Mouse (Mus musculus) kidney, embryonic 14.5 days (tissue): ENCODE measurements around the gene Arhgef19. TPM values are rescaled to one million over a fixed set of nuclear protein-coding genes. Genes with fewer than 3 reads are reported as not detected.

Experiments used
- ATAC-seq: fragments of 200-750 bp; cut with Nextera tagmentation; 2 replicates; pipeline ENCODE4 v1.8.0; 2017; ENCODE audit warnings: moderate number of reproducible peaks, mild to moderate bottlenecking, moderate TSS enrichment, moderate library complexity; ENCODE audit not compliant: low FRiP score, low TSS enrichment
- H3K27ac ChIP-seq: fragments of 300-500 bp; sonication (generic); 2 replicates; pipeline ENCODE4 v1.5.1; 2014; ENCODE audit warnings: low read depth, mild to moderate bottlenecking, low read length, moderate library complexity, mixed read lengths
- H3K27me3 ChIP-seq: fragments of 300-500 bp; sonication (generic); 2 replicates; pipeline ENCODE4 v1.6.1; 2014; ENCODE audit warnings: mild to moderate bottlenecking, low read length; ENCODE audit not compliant: control insufficient read depth, insufficient read depth
- H3K36me3 ChIP-seq: fragments of 300-500 bp; sonication (generic); 2 replicates; pipeline ENCODE4 v1.6.1; 2014; ENCODE audit warnings: low read length, mixed read lengths; ENCODE audit not compliant: control insufficient read depth, insufficient read depth
- H3K4me1 ChIP-seq: fragments of 300-500 bp; sonication (generic); 2 replicates; pipeline ENCODE4 v1.6.1; 2014; ENCODE audit warnings: low read length, mixed read lengths; ENCODE audit not compliant: control insufficient read depth, insufficient read depth
- H3K4me2 ChIP-seq: fragments of 300-500 bp; sonication (generic); replicated peaks from 2 replicates; pipeline ENCODE4 v1.6.1; 2014; ENCODE audit warnings: low read depth, mild to moderate bottlenecking, low read length
- H3K4me3 ChIP-seq: fragments of 300-500 bp; sonication (generic); 2 replicates; pipeline ENCODE4 v1.5.1; 2014; ENCODE audit warnings: mild to moderate bottlenecking, low read length
- H3K9ac ChIP-seq: fragments of 300-500 bp; sonication (generic); 2 replicates; pipeline ENCODE4 v1.6.1; 2014; ENCODE audit warnings: low read depth, mild to moderate bottlenecking, low read length, moderate library complexity
- H3K9me3 ChIP-seq: fragments of 300-500 bp; sonication (generic); 2 replicates; pipeline ENCODE4 v1.6.1; 2016; ENCODE audit warnings: low read length; ENCODE audit not compliant: control insufficient read depth
- WGBS: fragments of 180-500 bp; shearing (Covaris S2); extraction: QIAGEN DNeasy Blood & Tissue Kit; methylation state at CpG from one replicate; pipeline ENCODE4 v1.1.7; 2014; 5-methylcytosine and 5-hydroxymethylcytosine counted together
- polyA plus RNA-seq: library from polyadenylated mRNA; unstranded; fragments of >200 nt; fragmentation: Nextera tagmentation; extraction: Ambion mirVana; gene quantifications from 2 replicates; pipeline ENCODE4 v1.2.1, GENCODE M21; 2014

Gene Arhgef19
- polyA plus RNA-seq, 1 experiment from 2014 or later: 7.4 TPM

DNA sequence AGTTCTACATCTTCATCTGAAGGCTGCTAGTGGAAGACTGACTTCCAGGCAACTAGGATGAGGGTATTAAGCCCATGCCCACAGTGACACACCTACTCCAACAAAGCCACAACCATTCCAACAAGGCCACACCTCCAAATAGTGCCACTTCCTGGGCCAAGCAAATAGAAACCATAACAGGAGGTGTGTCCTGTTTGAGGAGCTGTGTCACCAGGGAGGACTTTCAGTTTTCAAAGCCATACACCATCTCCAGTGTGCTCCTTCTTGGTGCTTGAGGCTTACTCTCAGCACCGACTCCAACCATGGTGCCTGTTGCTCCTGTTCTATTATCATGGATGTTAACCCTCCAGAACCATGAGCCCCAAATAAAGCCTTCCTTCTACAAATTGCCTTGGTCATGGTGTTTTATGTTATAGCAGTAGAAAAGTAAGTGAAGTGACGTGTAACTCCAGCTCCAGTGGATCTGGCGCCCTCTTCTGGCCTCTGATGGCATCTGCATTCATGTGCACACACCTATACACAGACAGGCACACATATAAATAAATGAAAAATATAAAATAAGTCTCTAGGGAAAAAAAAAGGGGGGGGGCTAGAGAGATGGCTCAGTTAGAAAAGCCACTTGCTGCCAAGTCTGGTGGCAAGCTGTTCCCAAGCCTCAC, 26.8 kb downstream of the Arhgef19 start:
- H3K27me3 ChIP-seq: no peaks in the 10 kb centered on the region
- no peak for ATAC-seq
- peaks cover 4% of the 10 kb centered on the region; the same call in 1 of the 2 replicates for H3K9me3 ChIP-seq
- no peaks in the 10 kb centered on the region for H3K4me1 ChIP-seq
- WGBS: 89% methylated on average over 3 of the region's 3 CpGs
- no peaks in the 10 kb centered on the region for H3K36me3 ChIP-seq
- H3K9ac ChIP-seq: no peak overlapping the region
- H3K27ac ChIP-seq: no peak overlapping the region
- H3K4me2 ChIP-seq: no peak overlapping the region
- no peak overlapping the region for H3K4me3 ChIP-seq

DNA sequence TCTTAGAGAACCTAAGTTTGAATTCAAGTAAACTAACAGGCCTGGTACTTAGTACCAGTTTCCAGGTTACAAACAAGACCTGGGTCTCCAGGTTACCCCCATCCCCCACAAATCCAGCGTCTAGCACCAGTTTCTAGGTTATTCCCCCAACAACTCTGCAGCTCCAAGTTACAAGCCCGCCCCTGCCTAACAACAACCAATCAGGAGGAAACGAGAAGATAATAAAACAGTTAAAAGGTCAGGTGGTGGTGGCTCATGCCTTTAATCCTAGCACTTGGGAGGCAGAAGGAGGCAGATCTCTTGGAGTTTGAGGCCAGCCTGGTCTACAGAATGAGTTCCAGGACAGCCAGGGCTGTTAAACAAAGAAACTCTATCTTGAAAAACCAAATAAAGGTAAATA, 28.0 kb downstream of the Arhgef19 start:
- ATAC-seq: no peak
- Histone ChIP-seq H3K27me3 (no peaks in the 10 kb centered on the region), H3K27ac (no peak overlapping the region), H3K4me3 (no peak overlapping the region), H3K36me3 (no peaks in the 10 kb centered on the region), H3K4me1 (no peaks in the 10 kb centered on the region), H3K9ac (no peak overlapping the region), H3K9me3 (no peaks in the 10 kb centered on the region), H3K4me2 (no peak overlapping the region)
- 72% methylated on average over 3 of the region's 3 CpGs for WGBS

DNA sequence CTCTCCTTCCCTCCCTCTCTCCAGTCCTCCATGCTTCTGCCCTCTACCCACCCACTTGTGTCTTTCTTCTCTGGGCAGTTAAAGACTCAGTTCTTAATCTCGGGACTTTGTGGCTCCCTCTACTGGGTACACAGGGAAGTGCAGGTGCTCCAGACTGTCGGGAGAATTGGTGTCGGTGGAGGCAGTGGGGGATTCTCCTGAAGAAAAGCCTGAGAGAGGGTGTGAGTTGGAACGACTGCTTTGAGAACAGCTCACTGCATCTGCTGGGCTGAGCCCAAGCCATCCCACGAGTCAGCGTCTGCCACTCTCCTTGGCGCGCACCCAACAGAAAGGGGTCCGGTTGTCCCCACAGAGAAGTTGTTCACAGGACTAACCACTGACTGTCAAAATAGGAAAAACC, 28.5 kb downstream of the Arhgef19 start:
- no peak overlapping the region for H3K27ac ChIP-seq
- H3K27me3 ChIP-seq: no peaks in the 10 kb centered on the region
- H3K36me3 ChIP-seq: no peaks in the 10 kb centered on the region
- H3K9ac ChIP-seq: no peak overlapping the region
- no peak overlapping the region for H3K4me2 ChIP-seq
- H3K9me3 ChIP-seq: no peaks in the 10 kb centered on the region
- no peak overlapping the region for H3K4me3 ChIP-seq
- H3K4me1 ChIP-seq: no peaks in the 10 kb centered on the region
- WGBS: 49% methylated on average over 9 of the region's 9 CpGs
- ATAC-seq: no peak

DNA sequence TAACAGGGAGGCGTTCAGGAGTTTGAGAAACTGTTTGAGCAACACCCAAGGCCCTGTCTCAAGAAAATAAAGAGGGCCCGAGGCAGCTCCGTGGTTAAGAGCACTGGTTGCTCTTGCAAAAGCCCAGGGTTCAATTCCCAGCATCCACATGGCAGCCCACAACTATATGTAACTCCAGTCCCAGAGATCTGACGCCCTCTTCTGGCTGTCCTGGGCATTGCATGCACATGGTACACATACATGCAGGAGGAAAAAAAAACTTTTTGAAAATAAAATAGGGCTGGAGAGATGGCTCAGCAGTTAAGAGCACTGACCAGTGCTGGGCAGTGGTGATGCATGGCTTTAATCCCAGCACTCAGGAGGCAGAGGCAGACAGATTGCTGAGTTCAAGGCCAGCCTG, 29.1 kb downstream of the Arhgef19 start:
- Histone ChIP-seq H3K4me2 (no peak overlapping the region), H3K9me3 (no peaks in the 10 kb centered on the region), H3K27me3 (no peaks in the 10 kb centered on the region), H3K4me1 (0 out of 2 replicates have a peak, but pooled peaks cover 3% of the 10 kb centered on the region), H3K27ac (no peak overlapping the region), H3K36me3 (no peaks in the 10 kb centered on the region), H3K9ac (no peak overlapping the region), H3K4me3 (no peak overlapping the region)
- no peak for ATAC-seq
- WGBS: 84% methylated on average over 4 of the region's 4 CpGs

DNA sequence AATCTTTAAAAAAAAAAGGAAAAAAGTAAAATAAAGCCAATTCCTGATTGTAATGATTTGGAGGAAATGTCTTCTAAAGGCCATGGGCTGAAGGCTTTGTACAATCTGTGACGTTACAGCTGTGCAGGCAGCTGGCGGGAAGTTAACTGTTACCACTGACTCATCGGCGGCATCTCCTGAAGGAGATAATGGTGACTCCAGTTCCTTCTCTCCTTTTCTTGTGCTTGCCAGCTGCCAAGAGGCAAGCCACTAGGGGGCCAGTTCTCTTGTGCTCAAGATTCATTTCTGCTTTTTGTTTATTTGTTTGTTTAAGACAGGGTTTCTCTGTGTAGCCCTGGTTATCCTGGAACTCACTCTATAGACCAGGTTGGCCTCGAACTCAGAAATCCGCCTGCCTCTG, 29.8 kb downstream of the Arhgef19 start:
- H3K27ac ChIP-seq: no peak overlapping the region
- 0 out of 2 replicates have a peak, but pooled peaks cover 3% of the 10 kb centered on the region for H3K4me1 ChIP-seq
- H3K9ac ChIP-seq: no peak overlapping the region
- no peaks in the 10 kb centered on the region for H3K36me3 ChIP-seq
- no peak overlapping the region for H3K4me3 ChIP-seq
- ATAC-seq: no peak
- H3K9me3 ChIP-seq: no peaks in the 10 kb centered on the region
- WGBS: 87% methylated on average over 6 of the region's 6 CpGs
- H3K4me2 ChIP-seq: no peak overlapping the region
- no peaks in the 10 kb centered on the region for H3K27me3 ChIP-seq

DNA sequence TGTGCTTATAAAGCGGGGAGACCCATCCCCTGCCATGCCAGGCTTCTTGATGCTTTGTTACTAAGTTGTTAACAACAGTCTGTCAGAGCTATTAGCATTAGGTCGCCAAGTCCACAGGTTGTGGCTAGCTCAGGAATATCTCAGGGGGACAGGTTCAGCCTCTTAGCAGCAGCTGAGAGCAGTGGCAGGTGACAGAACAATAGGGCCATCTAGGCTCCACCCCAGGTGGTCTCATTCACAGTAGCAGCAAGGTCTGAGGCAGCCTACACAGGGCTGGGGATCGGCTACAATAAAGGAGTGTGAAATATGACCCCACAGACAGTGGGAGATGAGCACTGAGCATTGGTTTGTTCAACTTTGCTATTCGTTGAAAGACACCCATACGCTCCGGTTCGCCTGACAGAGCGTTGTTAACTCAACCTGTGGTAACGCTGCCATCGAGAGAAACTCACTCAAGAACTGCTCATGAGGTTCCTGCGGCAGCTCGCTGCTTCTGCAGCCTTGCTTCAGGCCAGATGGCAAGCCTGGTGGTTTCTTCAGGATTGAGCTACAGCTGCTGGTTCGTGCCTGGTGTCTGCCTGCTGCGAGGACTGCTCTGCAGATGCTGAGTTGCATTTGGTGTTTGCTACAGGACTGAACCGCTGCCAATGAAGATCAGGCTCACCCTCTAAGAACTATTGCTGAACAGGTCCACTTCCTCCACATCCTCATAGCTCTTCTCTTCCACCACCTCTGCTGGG, 31.1 kb downstream of the Arhgef19 start:
- Histone ChIP-seq H3K9me3 (no peaks in the 10 kb centered on the region), H3K4me1 (peaks cover 8% of the 10 kb centered on the region; the same call in 1 of the 2 replicates), H3K4me2 (no peak overlapping the region), H3K36me3 (no peaks in the 10 kb centered on the region), H3K27ac (no peak overlapping the region), H3K4me3 (no peak overlapping the region), H3K27me3 (no peaks in the 10 kb centered on the region), H3K9ac (no peak overlapping the region)
- 59% methylated on average over 15 of the region's 15 CpGs for WGBS
- no peak for ATAC-seq

DNA sequence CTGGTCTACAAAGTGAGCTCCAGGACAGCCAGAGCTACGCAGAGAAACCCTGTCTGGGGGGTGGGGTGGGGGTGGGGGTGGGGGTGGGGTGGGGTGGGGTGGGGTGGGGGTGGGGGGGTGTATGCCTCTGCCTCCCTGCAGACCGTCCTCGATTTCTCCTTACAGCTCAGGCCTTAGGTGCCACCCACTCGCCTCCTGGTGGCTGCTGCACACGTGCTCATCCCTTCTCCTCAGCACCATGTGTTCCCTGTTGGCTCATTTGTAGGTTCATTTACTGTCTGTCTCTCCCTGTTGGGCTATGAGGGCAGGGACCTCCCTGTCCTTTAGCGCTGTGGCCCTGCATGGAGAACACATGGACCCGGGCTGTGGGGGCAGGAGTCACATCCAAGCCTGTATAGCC, 31.9 kb downstream of the Arhgef19 start:
- Histone ChIP-seq H3K9ac (no peak overlapping the region), H3K4me3 (no peak overlapping the region), H3K4me2 (no peak overlapping the region), H3K4me1 (peaks cover 8% of the 10 kb centered on the region; the same call in 1 of the 2 replicates), H3K27me3 (no peaks in the 10 kb centered on the region), H3K36me3 (no peaks in the 10 kb centered on the region), H3K27ac (no peak overlapping the region), H3K9me3 (no peaks in the 10 kb centered on the region)
- ATAC-seq: no peak
- WGBS: 81% methylated on average over 7 of the region's 7 CpGs

DNA sequence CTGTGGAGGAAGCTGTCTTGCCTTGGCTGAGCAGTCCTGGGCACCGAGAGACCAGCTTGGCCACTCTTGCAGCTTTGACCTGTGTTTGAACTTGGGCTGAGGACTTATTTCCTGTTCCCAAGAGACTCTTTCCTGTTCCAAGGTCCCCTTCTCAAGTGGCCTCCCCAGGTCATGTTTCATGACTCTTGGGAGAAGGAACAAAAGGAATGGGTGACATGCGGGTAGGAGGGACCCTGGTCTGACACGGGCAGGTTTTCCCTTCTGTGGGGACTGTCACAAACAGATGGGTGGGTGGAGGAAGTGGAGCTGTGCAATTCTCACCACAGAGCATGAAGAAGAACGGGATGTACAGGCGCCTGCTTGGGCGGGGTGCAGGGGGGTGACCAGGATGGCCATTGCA, 32.4 kb downstream of the Arhgef19 start:
- H3K27ac ChIP-seq: no peak overlapping the region
- H3K4me3 ChIP-seq: no peak overlapping the region
- H3K9me3 ChIP-seq: no peaks in the 10 kb centered on the region
- no peaks in the 10 kb centered on the region for H3K27me3 ChIP-seq
- H3K4me1 ChIP-seq: peaks cover 8% of the 10 kb centered on the region; the same call in 1 of the 2 replicates
- WGBS: 51% methylated on average over 6 of the region's 6 CpGs
- no peak for ATAC-seq
- no peaks in the 10 kb centered on the region for H3K36me3 ChIP-seq
- H3K9ac ChIP-seq: no peak overlapping the region
- H3K4me2 ChIP-seq: no peak overlapping the region

DNA sequence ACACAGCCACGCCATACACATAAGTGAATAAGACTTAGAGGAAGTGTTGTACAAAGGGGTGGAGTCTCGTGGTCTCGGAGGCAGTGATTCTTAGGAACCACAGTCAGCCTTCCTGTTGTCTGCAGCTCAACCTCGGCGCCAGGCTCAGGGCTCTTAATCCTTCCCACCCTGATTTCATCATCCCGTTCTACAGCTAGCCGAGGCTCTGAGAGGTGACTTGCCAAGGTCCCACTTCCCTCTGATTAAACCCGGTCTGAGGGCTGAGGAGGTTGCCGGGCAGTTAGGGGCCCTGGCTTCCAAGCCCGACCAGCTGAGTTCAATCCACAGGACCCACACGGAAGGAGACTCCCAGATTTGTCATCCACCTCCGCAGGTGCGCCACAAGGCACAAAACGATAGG, 33.6 kb downstream of the Arhgef19 start:
- H3K9me3 ChIP-seq: no peaks in the 10 kb centered on the region
- no peaks in the 10 kb centered on the region for H3K27me3 ChIP-seq
- no peaks in the 10 kb centered on the region for H3K36me3 ChIP-seq
- H3K4me3 ChIP-seq: peak overlapping the region; percentile 19
- H3K9ac ChIP-seq: peak overlapping the region; percentile 37
- H3K4me2 ChIP-seq: peak overlapping the region; percentile 40
- peak; percentile 14 for ATAC-seq
- peaks cover 18% of the 10 kb centered on the region for H3K4me1 ChIP-seq
- H3K27ac ChIP-seq: no peak overlapping the region
- WGBS: 21% methylated on average over 14 of the region's 14 CpGs
